Mouse (Mus musculus) heart, adult 2 months (tissue): ENCODE measurements around the gene Fam89b.

Experiments used
- CTCF ChIP-seq: fragments of 200-600 bp; IDR thresholded peaks from 2 replicates; pipeline ENCODE4 v1.8.1; 2022; ENCODE audit warnings: antibody characterized with exemption, mild to moderate bottlenecking, moderate library complexity
- EP300 ChIP-seq: fragments of 200-500 bp; IDR thresholded peaks from 2 replicates; pipeline ENCODE4 v1.6.1; 2011; ENCODE audit warnings: low read depth, low read length, control low read depth; ENCODE audit not compliant: insufficient read depth
- POLR2A ChIP-seq: fragments of 200-500 bp; IDR thresholded peaks from 2 replicates; pipeline ENCODE4 v1.6.1; 2011; ENCODE audit warnings: mild to moderate bottlenecking, low read depth, low read length, control low read depth; ENCODE audit not compliant: insufficient read depth

DNA sequence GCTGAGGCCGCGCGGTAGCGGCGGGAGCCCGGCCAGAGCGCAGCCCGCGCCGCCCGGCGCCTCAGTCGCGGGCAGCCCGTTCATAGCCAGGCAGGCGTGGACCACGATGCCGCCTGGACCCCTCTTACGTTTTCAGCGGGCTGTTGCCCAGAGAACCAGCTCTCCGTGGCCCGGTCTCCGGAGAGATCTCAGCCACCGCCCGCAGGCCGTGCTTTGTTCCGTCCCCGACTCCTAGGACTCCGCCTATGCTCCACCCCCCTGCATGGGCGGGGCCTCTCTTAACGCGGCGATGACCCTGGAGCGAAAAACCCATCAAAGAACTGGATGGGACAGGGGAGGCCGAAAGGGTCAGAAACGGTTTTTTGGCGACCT, at the start of gene Fam89b:
- TF ChIP-seq POLR2A (peak; percentile 96), CTCF (0 out of 2 replicates have a peak, but pooled peaks have one; percentile 3), EP300 (0 out of 2 replicates have a peak, but pooled peaks have one; percentile 41)
